Mouse (Mus musculus) G1E (cell line): Measurements from ENCODE around the gene Fam180a. TPM values are rescaled to one million over a fixed set of nuclear protein-coding genes. Genes with fewer than 3 reads are reported as not detected.

ENCODE experiments used
- ATAC-seq: 2 replicates; pipeline ENCODE4 v1.8.0; 2016; ENCODE audit warnings: mild to moderate bottlenecking; ENCODE audit not compliant: insufficient number of reproducible peaks, poor library complexity, low FRiP score, severe bottlenecking; ENCODE audit errors: extremely low read depth
- DNase-seq: peaks from one replicate; pipeline ENCODE4 v3.0.0; 2012; ENCODE audit warnings: low spot score
- H3K27me3 ChIP-seq: 2 replicates; pipeline ENCODE4 v1.6.1; 2012; ENCODE audit warnings: mild to moderate bottlenecking, low read length, inconsistent platforms; ENCODE audit not compliant: insufficient read depth
- H3K36me3 ChIP-seq: replicated peaks from 2 replicates; pipeline ENCODE3; 2012; ENCODE audit warnings: mild to moderate bottlenecking, inconsistent platforms
- H3K4me1 ChIP-seq: 2 replicates; pipeline ENCODE4 v1.6.1; 2012; ENCODE audit warnings: low read depth, low read length, inconsistent platforms, mixed read lengths; ENCODE audit not compliant: insufficient read depth
- H3K4me3 ChIP-seq: 2 replicates; pipeline ENCODE4 v1.5.1; 2012; ENCODE audit warnings: low read depth, mild to moderate bottlenecking, inconsistent platforms, low read length, moderate library complexity, mixed read lengths
- H3K9me3 ChIP-seq: replicated peaks from 2 replicates; pipeline ENCODE4 v1.6.1; 2012; ENCODE audit warnings: inconsistent platforms
- CTCF ChIP-seq: IDR thresholded peaks from 2 replicates; pipeline ENCODE4 v1.5.1; 2012; ENCODE audit warnings: low read depth, low read length, inconsistent platforms, mixed read lengths
- GATA1 ChIP-seq: IDR thresholded peaks from 2 replicates; pipeline ENCODE4 v1.6.1; 2012; ENCODE audit warnings: borderline replicate concordance, low read length, inconsistent platforms, mixed read lengths
- GATA2 ChIP-seq: IDR thresholded peaks from 2 replicates; pipeline ENCODE4 v1.6.1; 2012; ENCODE audit warnings: low read depth, low read length, inconsistent platforms, borderline replicate concordance
- POLR2AphosphoS5 ChIP-seq: IDR thresholded peaks from 2 replicates; pipeline ENCODE4 v1.6.1; 2012; ENCODE audit warnings: low read depth, low read length, inconsistent platforms; ENCODE audit not compliant: insufficient replicate concordance
- TAL1 ChIP-seq: conservative IDR thresholded peaks from 2 replicates; pipeline ENCODE4 v1.6.1; 2012; ENCODE audit warnings: low read depth, low read length, inconsistent platforms, mixed read lengths
- polyA plus RNA-seq: library from polyadenylated mRNA; stranded (reverse); fragments of >175 nt; gene quantifications from 2 replicates; pipeline ENCODE4 v1.2.3, GENCODE M21; 2012
- total RNA-seq, 2 experiments: library from RNA; stranded (forward) in 1 of 2; stranded (reverse) in 1 of 2; fragments of 200-1000 nt in 1 of 2; fragments of >200 nt in 1 of 2; fragmentation: Nextera tagmentation in 1 of 2; gene quantifications; 2 replicates each; pipeline ENCODE4 v1.2.3; 2014 to 2017

Gene Fam180a
- total and polyA plus RNA-seq, 3 experiments, result not detected

DNA sequence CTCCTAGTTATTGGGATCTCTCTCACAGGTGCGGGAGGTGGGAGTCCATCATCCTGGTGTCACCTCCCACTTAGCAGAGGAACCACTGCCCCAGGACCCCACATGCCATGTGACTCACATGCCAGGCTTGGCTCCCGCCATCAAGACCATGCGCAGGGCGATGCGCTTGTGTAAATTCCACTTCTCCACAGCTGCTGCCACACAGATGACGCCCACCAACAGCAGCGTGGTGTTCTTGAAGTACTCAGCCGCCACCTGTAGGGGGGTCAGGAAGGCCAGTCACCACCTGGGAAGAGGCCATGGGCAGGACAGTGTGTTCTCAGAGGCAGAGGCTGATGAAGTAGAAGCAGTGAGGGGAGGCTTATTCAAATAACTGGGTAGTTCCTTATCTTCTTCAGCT is 36.3 kb downstream of the Fam180a start:
- no peak for TF ChIP-seq GATA2
- TF ChIP-seq CTCF, result no peak
- TF ChIP-seq GATA1, result no peak
- TF ChIP-seq POLR2AphosphoS5, result no peak
- TF ChIP-seq TAL1, result no peak
- ATAC-seq (no peak), DNase-seq (no peak)
- Histone ChIP-seq H3K9me3 (no peaks in the 10 kb centered on the region), H3K36me3 (no peaks in the 10 kb centered on the region), H3K4me1 (peaks cover 3% of the 10 kb centered on the region), H3K4me3 (no peak overlapping the region), H3K27me3 (peaks cover 46% of the 10 kb centered on the region)

DNA sequence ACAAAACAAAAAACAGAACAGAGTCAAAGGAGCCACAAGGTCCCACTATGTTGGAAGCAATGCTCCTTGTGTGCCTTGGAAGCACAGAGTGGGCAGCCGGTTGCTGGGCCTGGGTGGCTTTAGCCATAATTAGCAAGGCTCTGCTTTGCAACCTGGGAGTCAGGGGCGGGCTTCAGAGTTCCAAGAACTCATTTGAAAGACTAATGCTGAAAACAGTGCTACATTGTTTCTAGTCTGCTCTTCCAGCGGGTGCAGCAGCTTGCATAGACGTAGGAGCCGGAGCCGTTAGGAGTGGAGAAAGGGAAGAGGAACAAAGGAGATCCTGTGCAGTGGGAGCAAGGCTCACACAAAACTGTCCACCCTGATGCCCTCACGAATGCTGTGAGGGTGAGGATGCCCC is 37.0 kb downstream of the Fam180a start:
- TF ChIP-seq TAL1 (no peak), POLR2AphosphoS5 (no peak), GATA2 (no peak), CTCF (no peak), GATA1 (no peak)
- Histone ChIP-seq H3K4me3 (no peak overlapping the region), H3K9me3 (no peaks in the 10 kb centered on the region), H3K36me3 (no peaks in the 10 kb centered on the region), H3K27me3 (peaks cover 50% of the 10 kb centered on the region), H3K4me1 (peaks cover 3% of the 10 kb centered on the region)
- ATAC-seq, result no peak
- DNase-seq, result no peak

DNA sequence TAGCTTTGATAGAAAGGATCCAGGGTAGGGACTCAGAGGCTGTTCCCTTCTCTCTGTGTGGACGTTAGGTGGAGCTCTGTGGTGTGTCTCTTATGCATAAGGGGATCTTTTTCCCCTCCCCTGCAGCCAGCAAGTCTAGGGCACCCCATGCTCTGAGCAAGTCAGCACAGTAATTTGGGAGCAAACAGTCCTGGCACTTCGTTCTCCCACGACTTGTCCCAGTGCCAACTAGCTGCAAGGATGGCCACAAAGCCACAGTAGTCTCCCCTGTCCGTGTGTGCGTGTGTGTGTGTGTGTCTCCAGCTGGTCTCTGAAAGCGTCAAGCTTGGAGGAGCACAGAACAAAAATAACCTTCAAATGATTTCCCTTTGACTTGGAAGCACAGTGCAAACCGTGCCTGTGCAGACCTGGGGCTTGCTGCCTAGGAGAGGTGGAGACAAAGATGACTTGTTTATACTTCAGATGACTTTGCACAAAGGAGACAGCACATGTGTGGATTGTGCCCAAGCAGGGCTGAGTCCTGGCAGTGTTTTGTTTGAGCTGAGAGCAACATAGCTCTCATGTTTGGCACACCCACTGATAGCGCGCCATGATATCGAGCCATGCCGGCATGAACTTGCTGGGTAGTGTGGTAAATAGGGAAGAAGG is 37.7 kb downstream of the Fam180a start:
- Histone ChIP-seq H3K27me3 (peaks cover 47% of the 10 kb centered on the region), H3K36me3 (no peaks in the 10 kb centered on the region), H3K4me3 (no peak overlapping the region), H3K9me3 (no peaks in the 10 kb centered on the region), H3K4me1 (peaks cover 3% of the 10 kb centered on the region)
- DNase-seq, result no peak
- no peak for TF ChIP-seq CTCF
- TF ChIP-seq GATA1, result no peak
- TF ChIP-seq POLR2AphosphoS5, result no peak
- no peak for TF ChIP-seq GATA2
- no peak for TF ChIP-seq TAL1
- ATAC-seq, result no peak

DNA sequence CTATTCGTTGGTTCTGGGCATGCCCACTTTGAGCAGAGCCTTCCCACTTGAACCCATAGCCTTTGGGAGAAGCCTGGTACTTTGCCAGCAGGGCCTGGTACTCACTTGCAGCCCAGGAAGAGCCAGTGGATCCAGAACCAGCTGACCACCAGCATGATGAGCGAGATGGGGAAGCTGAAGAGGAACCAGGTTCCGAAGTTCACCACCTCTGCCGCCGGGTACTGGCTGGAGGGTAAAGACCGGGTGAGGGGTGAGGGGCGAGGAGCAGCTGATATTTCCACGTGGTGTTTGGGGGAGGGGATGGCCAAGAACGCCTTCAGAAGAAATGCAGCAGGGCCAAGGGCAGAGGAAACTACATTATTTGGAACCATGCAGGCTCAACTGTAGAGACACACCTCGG is 46.6 kb downstream of the Fam180a start:
- H3K4me1 ChIP-seq, result no peaks in the 10 kb centered on the region; the same call in 1 of the 2 replicates
- TF ChIP-seq TAL1 (no peak), GATA2 (no peak), POLR2AphosphoS5 (no peak), GATA1 (no peak), CTCF (no peak)
- no peak for ATAC-seq
- no peaks in the 10 kb centered on the region for H3K9me3 ChIP-seq
- peaks cover 41% of the 10 kb centered on the region for H3K27me3 ChIP-seq
- H3K36me3 ChIP-seq, result no peaks in the 10 kb centered on the region
- no peak for DNase-seq
- no peak overlapping the region for H3K4me3 ChIP-seq

DNA sequence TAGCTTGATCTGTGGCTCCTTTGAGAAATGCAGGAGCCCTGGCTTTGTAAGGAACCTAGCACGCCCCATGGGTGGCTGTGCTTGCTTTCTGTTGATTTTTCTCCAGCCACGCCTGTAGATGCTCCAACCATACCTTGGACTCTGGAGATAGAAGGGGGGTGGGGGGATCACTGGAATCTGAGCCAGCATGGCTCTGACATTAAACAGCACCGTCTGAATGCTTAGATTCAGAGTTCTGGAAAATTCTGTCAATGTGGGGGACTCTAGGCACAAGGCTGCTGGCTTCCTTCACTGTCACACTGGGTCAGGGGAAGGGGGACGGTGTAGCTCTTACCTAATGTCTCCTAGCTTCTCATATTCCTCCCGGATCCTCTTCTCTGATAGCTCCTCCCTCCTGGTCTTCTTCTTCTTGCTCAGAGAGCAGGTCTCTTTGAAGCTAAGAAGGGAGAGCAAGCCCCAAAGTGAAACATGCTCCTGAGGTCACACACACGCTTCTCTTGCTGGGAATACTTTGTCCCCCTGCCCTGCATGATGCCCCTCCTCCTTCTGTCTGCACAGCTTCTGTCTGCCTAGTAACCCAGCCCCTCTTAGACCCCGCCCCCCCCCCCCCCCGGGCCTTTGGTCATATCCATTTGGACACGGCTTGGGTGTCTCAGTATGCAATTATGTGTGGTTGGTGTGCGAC is 47.9 kb downstream of the Fam180a start:
- Histone ChIP-seq H3K36me3 (no peaks in the 10 kb centered on the region), H3K4me3 (no peak overlapping the region), H3K9me3 (no peaks in the 10 kb centered on the region), H3K4me1 (no peaks in the 10 kb centered on the region; the same call in 1 of the 2 replicates), H3K27me3 (peaks cover 51% of the 10 kb centered on the region)
- ATAC-seq (no peak), DNase-seq (no peak)
- TF ChIP-seq TAL1 (no peak), CTCF (no peak), GATA2 (no peak), POLR2AphosphoS5 (no peak), GATA1 (no peak)

DNA sequence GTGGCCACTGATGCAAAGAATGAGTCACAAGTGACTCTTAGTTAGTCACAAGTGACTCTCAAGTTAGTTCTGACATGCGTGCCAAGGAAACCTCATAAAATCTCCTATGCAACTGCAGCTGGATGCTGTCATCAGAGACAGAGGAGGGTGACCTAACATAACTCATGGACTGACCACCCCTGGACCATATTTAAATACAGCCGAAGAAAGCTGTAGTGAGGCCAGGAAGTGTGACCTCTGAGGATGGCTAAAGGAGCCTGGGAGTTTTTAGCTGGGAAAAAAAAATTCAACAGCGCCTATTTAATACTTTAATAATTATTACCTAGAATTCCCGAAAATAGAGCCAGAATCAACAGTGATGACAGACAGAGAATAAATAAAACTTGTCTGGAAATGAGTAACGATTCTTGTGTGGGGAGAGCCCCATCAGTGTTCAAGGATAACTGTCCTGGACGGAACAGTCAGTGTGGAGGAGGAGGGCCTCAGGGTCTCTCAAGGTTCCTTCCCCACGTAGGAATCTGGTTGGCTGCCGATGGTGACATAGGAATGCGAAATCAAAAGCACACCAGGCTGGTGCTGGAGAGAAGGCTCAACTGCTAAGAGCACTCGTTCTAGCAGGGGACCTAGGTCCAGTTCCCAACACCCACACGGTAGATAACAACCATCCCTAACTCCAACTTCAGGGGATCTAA is 52.4 kb downstream of the Fam180a start:
- no peak for ATAC-seq
- H3K9me3 ChIP-seq, result no peaks in the 10 kb centered on the region

More for the DNA sequence above, 52.4 kb downstream of the Fam180a start:
- H3K4me1 ChIP-seq, result 0 out of 2 replicates have a peak, but pooled peaks cover 2% of the 10 kb centered on the region
- TF ChIP-seq TAL1 (no peak), CTCF (no peak), GATA2 (no peak), GATA1 (no peak), POLR2AphosphoS5 (no peak)
- H3K4me3 ChIP-seq, result no peak overlapping the region
- H3K27me3 ChIP-seq, result peaks cover 54% of the 10 kb centered on the region
- no peaks in the 10 kb centered on the region for H3K36me3 ChIP-seq
- DNase-seq, result no peak
